Mouse (Mus musculus) embryonic stem cell, embryonic (primary cell): Measurements from ENCODE around the gene Peli2.

Experiments
- CTCF ChIA-PET, 4 experiments: fragments of 300-600 bp in 2 of 4; fragments of 350-600 bp in 2 of 4; sonication (Branson Sonifier 250); formaldehyde crosslinking; loops; one replicate each; lab custom pipeline; 2022; ENCODE audit warnings: inconsistent platforms in 2 of 4; lab: Charles Lee
- POLR2A ChIA-PET, 4 experiments: fragments of 300-600 bp in 2 of 4; fragments of 350-600 bp in 2 of 4; sonication (Branson Sonifier 250); formaldehyde crosslinking; loops; one replicate each; lab custom pipeline; 2022; ENCODE audit warnings: antibody characterized with exemption in 4 of 4, inconsistent platforms in 1 of 4; lab: Charles Lee

Gene Peli2

GRCm38 (mm10) chr14:48324460-48324850, 203.8 kb downstream of the Peli2 start:
- ChIA-PET POLR2A (interaction anchor here in 1 of 4 experiments (0.6 kb wide), 1 partner anchor 168 kb away, joined by 3 read pairs; no protein-coding TSS in a partner anchor), CTCF (no interaction called here)

GRCm38 (mm10) chr14:48327746-48328145, 207.1 kb downstream of the Peli2 start:
- ChIA-PET CTCF (interaction anchor here in 2 of 4 experiments (0.7 to 1.2 kb wide), 3 partner anchors 11 to 89 kb away, joined by 3 read pairs; no protein-coding TSS in a partner anchor), POLR2A (interaction anchor here in 2 of 4 experiments (0.9 to 5.1 kb wide), 6 partner anchors 9 to 755 kb away, joined by 3 to 36 read pairs (median 4); no protein-coding TSS in a partner anchor)

GRCm38 (mm10) chr14:48329716-48330365, 209.2 kb downstream of the Peli2 start:
- ChIA-PET CTCF (interaction anchor here in 1 of 4 experiments (0.6 kb wide), 2 partner anchors 183 to 656 kb away, joined by 3 to 6 read pairs; no protein-coding TSS in a partner anchor), POLR2A (interaction anchor here in 2 of 4 experiments (1.1 to 5.1 kb wide), 6 partner anchors 8 to 757 kb away, joined by 3 to 36 read pairs (median 4); no protein-coding TSS in a partner anchor)
